Mouse (Mus musculus) v-Abl transformed pro-B cells (cell line): ENCODE measurements around the gene Tspo.

Source experiments
- in situ Hi-C, 2 experiments: fragments of 400-800 bp; cut with MboI; formaldehyde crosslinking; loops; one replicate each; pipeline ENCODE4 v1.15.1; 2025; ENCODE audit not compliant: unreplicated experiment in 2 of 2

Tspo gene

GRCm38 (mm10) chr15:83563327-83563856 lies at the start of gene Tspo, which contains the start of gene Mcat:
TSS of gene Tspo (plus strand) at chr15:83563592.
TSS of gene Mcat (minus strand) at chr15:83563787.
- in situ Hi-C loops = loop anchor here in 1 of 2 experiments (5.0 kb wide), 1 partner anchor 39 kb away; no protein-coding TSS in a partner anchor

GRCm38 (mm10) chr15:83515018-83515417 lies 48.4 kb upstream of the Tspo start:
- in situ Hi-C loops = loop anchor here (5.0 to 25.0 kb wide), 8 partner anchors 97 to 1253 kb away; partner anchors contain the start of genes Sept3 (in 2 of the 2) and 1500009C09Rik (in 1 of the 2)

GRCm38 (mm10) chr15:83518215-83519048 lies 45.0 kb upstream of the Tspo start:
- in situ Hi-C loops = loop anchor here (5.0 to 25.0 kb wide), 8 partner anchors 94 to 1256 kb away; partner anchors contain the start of genes Sept3 (in 2 of the 2) and 1500009C09Rik (in 1 of the 2)

- in situ Hi-C loops = loop anchor here in 1 of 2 experiments (25.0 kb wide), 2 partner anchors 241 to 1259 kb away; partner anchors contain the start of genes 1500009C09Rik and Sept3
Observed at GRCm38 (mm10) chr15:83520861-83521382, 42.5 kb upstream of the Tspo start.

- in situ Hi-C loops = loop anchor here in 1 of 2 experiments (25.0 kb wide), 2 partner anchors 239 to 1261 kb away; partner anchors contain the start of genes 1500009C09Rik and Sept3
Observed at GRCm38 (mm10) chr15:83523196-83523595, 40.2 kb upstream of the Tspo start.

GRCm38 (mm10) chr15:83523638-83524332 lies 39.6 kb upstream of the Tspo start:
- in situ Hi-C loops = loop anchor here in 1 of 2 experiments (25.0 kb wide), 2 partner anchors 239 to 1261 kb away; partner anchors contain the start of genes 1500009C09Rik and Sept3

- in situ Hi-C loops = loop anchor here in 1 of 2 experiments (25.0 kb wide), 2 partner anchors 238 to 1262 kb away; partner anchors contain the start of genes 1500009C09Rik and Sept3
Observed at GRCm38 (mm10) chr15:83524333-83524729, 39.1 kb upstream of the Tspo start.

GRCm38 (mm10) chr15:83526424-83527091 lies 36.8 kb upstream of the Tspo start, which contains the start of gene Bik:
TSS of gene Bik (plus strand) at chr15:83526862.
- in situ Hi-C loops = loop anchor here in 1 of 2 experiments (25.0 kb wide), 2 partner anchors 211 to 536 kb away; partner anchors contain the start of genes Efcab6 and Scube1

GRCm38 (mm10) chr15:83527092-83527437 lies 36.3 kb upstream of the Tspo start:
- in situ Hi-C loops = loop anchor here in 1 of 2 experiments (25.0 kb wide), 2 partner anchors 210 to 535 kb away; partner anchors contain the start of genes Efcab6 and Scube1

- in situ Hi-C loops = loop anchor here in 1 of 2 experiments (25.0 kb wide), 2 partner anchors 210 to 535 kb away; partner anchors contain the start of genes Efcab6 and Scube1
Observed at GRCm38 (mm10) chr15:83527747-83528146, 35.6 kb upstream of the Tspo start.

GRCm38 (mm10) chr15:83528892-83529291 lies 34.5 kb upstream of the Tspo start:
- in situ Hi-C loops = loop anchor here in 1 of 2 experiments (25.0 kb wide), 2 partner anchors 208 to 533 kb away; partner anchors contain the start of genes Efcab6 and Scube1

- in situ Hi-C loops = loop anchor here in 1 of 2 experiments (25.0 kb wide), 2 partner anchors 208 to 533 kb away; partner anchors contain the start of genes Efcab6 and Scube1
Observed at GRCm38 (mm10) chr15:83529765-83530164, 33.6 kb upstream of the Tspo start.

GRCm38 (mm10) chr15:83530233-83530632 lies 33.2 kb upstream of the Tspo start:
- in situ Hi-C loops = loop anchor here in 1 of 2 experiments (25.0 kb wide), 2 partner anchors 207 to 532 kb away; partner anchors contain the start of genes Efcab6 and Scube1

- in situ Hi-C loops = loop anchor here in 1 of 2 experiments (25.0 kb wide), 2 partner anchors 207 to 532 kb away; partner anchors contain the start of genes Efcab6 and Scube1
Observed at GRCm38 (mm10) chr15:83530688-83531087, 32.7 kb upstream of the Tspo start.

GRCm38 (mm10) chr15:83531961-83532469 lies 31.4 kb upstream of the Tspo start:
- in situ Hi-C loops = loop anchor here in 1 of 2 experiments (25.0 kb wide), 2 partner anchors 205 to 530 kb away; partner anchors contain the start of genes Efcab6 and Scube1

GRCm38 (mm10) chr15:83532606-83533005 lies 30.8 kb upstream of the Tspo start:
- in situ Hi-C loops = loop anchor here in 1 of 2 experiments (25.0 kb wide), 2 partner anchors 205 to 530 kb away; partner anchors contain the start of genes Efcab6 and Scube1

- in situ Hi-C loops = loop anchor here in 1 of 2 experiments (25.0 kb wide), 2 partner anchors 202 to 527 kb away; partner anchors contain the start of genes Efcab6 and Scube1
Observed at GRCm38 (mm10) chr15:83534960-83535889, 28.2 kb upstream of the Tspo start.
